Mouse (Mus musculus) adrenal gland, adult (tissue): Measurements from ENCODE around the gene Rgs6.

ENCODE experiments used
- DNase-seq, 2 experiments: peaks; one replicate each; pipeline ENCODE4 v3.0.0; 2022 to 2023; ENCODE audit warnings: low spot score in 1 of 2; ENCODE audit not compliant: inconsistent age in 2 of 2

The Rgs6 gene

GRCm38 (mm10) chr12:83114396-83115053 lies 526.4 kb downstream of the Rgs6 start:
- peak; percentile 62 to 88 for DNase-seq

DNA sequence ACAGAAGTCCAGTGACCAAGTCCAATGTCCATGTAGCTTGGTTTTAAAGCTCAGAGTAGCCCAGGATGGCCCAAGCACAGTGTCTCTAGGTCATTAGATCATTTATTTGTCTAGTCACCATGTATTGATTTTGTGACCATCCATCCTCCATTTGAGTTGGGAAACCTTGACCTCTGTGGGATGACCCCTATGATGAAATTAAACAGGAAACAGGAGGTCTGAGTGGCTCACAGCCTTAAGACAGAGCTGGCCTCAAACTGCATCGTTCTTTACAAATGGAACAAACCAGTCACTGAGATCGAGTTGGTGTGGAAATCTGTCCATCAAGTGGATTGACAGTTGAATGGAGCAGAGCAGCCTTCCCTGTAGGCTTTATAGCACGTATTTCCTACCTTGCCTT lies 536.0 kb downstream of the Rgs6 start:
- no peak for DNase-seq

DNA sequence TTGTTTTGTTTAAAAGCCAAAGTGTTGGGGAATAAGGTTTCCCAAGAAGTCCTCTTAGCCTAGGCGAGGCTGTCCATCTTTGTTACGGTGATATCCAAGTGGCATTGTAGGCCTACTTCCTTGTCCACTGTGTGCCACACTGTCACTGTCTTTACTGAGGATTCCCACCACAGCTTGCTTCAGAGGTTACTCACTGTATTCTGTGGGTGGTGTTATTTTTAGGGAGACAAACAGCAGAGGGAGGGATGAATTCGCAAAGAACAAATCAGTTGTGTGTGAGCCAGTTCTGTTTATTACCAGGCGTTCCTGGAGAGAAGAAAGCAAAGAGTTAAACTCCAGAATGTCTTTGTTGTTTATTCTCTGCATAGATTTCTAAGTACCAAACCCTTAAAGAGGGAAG lies 537.2 kb downstream of the Rgs6 start:
- DNase-seq, result no peak

DNA sequence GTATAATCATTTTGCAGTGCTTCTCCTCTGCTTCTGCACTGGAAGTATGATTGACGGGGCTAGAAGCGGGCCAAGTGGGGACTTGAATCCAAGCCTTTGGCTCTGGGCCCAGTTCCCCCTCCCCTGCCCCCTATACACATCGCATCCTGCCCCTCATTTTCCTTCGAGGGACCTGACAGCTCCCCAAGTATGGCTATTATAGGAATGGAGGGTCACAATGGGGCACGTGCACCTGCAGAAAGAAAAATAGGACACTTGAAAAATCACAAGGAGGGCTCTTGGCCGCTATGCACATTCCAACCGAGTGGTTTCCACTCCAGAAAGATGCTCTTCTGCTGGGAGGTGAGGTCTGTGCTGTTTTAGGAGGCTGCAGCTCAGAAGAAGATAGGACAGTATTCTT lies 538.8 kb downstream of the Rgs6 start:
- no peak for DNase-seq

GRCm38 (mm10) chr12:83127955-83128354 lies 539.9 kb downstream of the Rgs6 start:
- DNase-seq, result peak in 1 of 2 experiments; percentile 31

GRCm38 (mm10) chr12:83128606-83129005 lies 540.5 kb downstream of the Rgs6 start:
- DNase-seq, result no peak

- no peak for DNase-seq
Observed at GRCm38 (mm10) chr12:83131405-83131804, 543.3 kb downstream of the Rgs6 start.

DNA sequence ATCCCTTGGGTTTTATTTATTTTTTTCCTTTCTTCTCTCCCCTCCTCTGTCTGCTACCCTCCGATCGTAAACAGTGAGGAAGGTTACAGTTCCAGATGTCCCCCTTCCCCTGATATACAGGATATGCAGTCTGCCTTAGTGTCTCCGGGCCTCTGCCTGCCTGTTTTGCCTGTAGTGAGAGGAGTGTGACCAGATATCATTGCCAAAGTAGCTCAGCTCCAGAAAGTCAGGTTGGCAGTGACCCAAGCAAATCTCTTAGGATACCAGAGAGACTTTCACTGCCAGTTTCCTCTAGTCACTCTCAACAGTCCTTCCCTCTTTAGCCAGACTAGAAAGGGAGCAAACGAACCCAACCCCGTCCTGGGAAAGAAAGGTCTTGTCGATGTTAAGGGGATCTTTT lies 545.7 kb downstream of the Rgs6 start:
- peak in 1 of 2 experiments; percentile 75 for DNase-seq

- peak; percentile 55 to 72 for DNase-seq
Observed at GRCm38 (mm10) chr12:83136031-83136430, 547.9 kb downstream of the Rgs6 start.

GRCm38 (mm10) chr12:83136460-83136859 lies 548.4 kb downstream of the Rgs6 start:
- DNase-seq, result no peak

DNA sequence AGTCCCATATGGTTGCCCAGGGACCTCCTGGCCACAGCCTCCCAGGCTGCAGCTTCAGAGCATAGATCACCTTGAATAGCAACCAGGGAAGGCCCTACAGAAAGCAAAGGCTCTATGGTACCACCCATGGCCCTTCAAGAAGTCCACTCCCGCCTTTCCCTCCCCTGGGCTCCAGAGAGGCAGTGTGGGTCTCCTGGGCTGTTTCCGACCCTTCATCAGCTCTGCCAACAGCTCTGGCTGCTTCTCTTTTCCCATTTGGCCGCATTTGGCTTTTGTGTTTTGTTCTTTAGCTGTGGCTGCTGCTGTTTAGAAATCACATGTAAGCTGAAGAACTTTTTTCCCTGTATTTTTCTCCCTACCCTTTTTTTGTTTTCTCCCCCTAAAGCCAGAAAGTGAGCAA lies 548.9 kb downstream of the Rgs6 start:
- DNase-seq, result peak in 1 of 2 experiments; percentile 29

GRCm38 (mm10) chr12:83141164-83141563 lies 553.1 kb downstream of the Rgs6 start:
- DNase-seq, result peak in 1 of 2 experiments; percentile 55

GRCm38 (mm10) chr12:83142507-83142906 lies 554.4 kb downstream of the Rgs6 start:
- DNase-seq, result no peak

DNA sequence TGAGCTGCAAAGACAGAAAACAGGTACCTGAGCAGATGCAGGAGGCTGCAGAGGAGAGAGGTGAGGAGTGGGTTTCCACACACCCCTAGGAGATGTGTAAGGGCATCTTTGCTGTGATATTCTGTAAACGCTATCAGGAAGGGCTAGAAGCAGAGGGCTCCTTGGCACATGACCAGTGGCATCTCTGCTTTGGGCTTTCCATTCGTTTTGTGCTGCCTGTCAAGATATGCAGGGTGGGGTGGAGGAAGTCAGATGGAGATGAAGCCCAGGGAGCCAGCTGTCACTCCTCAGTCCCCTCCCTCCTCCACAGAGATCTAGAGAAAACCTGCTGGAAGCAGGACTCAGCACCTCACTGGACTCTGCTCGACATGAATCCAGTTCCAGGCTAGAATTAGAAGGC lies 555.0 kb downstream of the Rgs6 start:
- no peak for DNase-seq

DNA sequence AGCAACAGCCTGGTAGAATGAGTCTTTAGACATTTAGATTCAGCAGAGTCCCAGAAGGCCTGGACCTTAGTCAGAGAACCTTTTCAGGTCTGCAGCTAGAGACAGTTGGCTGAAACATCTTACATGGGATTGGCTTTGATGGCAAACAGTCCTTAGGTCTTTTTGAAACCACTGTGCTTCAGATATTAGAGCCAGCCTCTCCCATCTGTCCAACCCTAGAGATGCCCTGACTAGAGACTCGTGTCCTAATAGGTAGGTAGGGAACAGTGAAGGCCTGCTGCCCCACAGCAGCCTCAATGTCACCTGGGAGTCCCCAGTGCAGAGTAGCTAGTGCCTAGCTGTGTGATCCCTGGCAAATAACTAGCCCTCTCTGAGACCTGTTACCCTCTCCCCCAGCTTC lies 555.5 kb downstream of the Rgs6 start:
- no peak for DNase-seq

- DNase-seq, result no peak
Observed at GRCm38 (mm10) chr12:83145074-83145473, 557.0 kb downstream of the Rgs6 start.

DNA sequence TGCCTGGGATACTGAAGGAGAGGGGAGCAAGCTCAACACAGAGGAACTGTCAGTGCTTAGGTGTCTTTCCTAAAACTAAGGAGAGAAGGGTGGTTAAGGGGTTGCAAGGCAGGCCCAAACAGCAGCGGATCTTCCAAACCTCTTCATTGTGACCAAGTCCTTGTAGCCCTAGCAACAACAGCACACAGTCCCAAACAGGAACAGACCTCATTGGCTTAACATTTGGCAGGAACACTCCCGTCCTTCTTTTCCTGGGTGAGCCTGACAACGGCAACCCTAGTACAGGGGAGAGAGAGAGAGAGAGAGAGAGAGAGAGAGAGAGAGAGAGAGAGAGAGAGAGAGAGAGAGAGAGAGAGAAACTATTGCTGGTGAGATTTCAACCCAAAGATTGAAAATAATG lies 557.8 kb downstream of the Rgs6 start:
- no peak for DNase-seq

DNA sequence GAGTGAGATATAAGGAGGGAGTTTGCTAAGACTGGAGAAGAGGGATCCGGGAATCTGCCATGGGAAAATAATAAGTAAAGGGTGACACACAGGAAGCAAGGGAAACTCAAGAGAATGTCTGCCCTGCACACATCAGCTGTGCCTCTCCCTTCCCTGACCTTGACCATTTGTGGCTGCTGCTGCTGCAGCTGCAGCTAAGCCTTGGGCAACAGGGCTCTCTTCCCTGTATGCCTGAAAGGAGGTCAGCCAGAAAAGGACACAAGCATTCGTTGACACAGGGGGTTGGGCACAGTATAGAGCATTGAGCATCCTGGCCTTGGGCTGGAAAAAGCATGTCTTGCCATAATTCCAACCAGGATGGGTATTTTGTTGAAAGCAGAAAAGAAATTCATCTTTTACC lies 558.8 kb downstream of the Rgs6 start:
- peak; percentile 52 to 73 for DNase-seq

- DNase-seq, result peak; percentile 58 to 74
Observed at GRCm38 (mm10) chr12:83150030-83150429, 561.9 kb downstream of the Rgs6 start.

DNA sequence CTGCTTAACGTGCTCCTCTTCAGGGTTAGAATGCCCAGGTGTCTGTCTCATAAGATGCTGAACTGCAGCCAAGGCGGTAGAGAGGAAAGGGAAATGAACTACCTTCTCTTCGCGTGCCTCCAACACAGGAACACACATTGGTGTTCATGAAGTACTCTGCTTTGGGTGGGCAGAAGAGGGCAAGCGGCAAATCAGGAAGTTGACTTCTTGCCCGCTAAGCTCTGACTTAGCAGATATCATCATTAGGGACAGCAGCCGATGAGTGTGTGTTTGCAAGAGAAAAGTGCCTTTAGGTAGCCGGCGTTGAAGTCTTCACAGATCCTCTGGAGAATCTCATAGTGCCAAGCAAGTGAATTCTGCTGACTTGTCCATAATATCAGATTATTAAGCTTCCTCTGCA lies 562.7 kb downstream of the Rgs6 start:
- no peak for DNase-seq

GRCm38 (mm10) chr12:83151474-83151873 lies 563.4 kb downstream of the Rgs6 start:
- peak in 1 of 2 experiments; percentile 30 for DNase-seq

- DNase-seq, result no peak
Observed at GRCm38 (mm10) chr12:83160211-83160610, 572.1 kb downstream of the Rgs6 start.

DNA sequence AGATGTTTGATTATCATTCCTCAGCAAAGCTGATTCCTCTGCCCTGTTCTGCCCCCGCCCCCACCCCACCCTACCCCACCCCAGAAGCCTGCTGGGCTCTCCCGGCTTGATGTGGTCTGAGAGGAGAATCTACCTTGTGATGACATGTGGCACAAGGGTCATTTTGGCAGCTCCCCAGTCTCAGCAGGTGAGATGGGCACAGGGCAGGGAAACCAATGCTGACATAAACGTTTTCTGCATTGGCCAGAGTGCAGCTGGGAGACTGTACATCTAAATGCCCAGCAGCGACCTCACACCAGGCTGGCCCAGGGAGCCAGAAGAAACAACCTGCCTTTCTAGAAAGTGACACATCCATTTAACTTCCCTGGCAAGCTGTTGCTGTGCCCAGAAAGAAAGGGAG lies 572.6 kb downstream of the Rgs6 start:
- DNase-seq, result no peak
